Mouse (Mus musculus): ENCODE measurements around the gene Jhy.

Gene Jhy

DNA sequence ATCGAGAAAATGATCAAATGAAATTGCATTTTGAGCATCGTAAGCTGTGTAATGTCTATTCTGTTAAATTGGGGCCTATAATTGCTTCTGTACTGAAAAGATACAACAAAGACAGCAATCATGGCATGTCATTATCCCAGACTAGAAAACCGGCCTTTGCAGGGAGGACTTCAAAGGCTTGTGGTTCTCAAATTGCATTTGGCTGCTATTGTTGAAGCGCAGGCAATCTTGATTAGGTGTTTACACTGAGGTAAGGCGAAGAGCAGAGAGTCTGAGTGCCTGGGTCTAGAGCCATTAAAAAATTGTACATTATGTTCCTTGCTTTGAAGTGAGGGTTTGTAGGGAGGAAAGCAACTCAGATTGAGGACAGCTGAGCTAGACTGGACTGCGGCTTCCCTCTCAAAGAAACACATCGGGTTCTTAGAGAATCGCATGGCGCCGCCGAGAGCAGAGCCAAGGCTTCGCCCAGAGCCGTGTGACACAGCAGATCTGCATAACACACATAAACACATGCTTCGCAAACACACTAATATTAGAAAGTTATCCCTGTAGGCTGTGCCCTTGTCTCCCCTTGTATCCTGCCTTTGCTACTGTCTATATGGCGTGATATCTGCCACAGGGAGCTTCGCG is 36.5 kb downstream of the Jhy start:
- DNase-seq (ENCODE audit: low read depth, low spot score), result no peak

DNA sequence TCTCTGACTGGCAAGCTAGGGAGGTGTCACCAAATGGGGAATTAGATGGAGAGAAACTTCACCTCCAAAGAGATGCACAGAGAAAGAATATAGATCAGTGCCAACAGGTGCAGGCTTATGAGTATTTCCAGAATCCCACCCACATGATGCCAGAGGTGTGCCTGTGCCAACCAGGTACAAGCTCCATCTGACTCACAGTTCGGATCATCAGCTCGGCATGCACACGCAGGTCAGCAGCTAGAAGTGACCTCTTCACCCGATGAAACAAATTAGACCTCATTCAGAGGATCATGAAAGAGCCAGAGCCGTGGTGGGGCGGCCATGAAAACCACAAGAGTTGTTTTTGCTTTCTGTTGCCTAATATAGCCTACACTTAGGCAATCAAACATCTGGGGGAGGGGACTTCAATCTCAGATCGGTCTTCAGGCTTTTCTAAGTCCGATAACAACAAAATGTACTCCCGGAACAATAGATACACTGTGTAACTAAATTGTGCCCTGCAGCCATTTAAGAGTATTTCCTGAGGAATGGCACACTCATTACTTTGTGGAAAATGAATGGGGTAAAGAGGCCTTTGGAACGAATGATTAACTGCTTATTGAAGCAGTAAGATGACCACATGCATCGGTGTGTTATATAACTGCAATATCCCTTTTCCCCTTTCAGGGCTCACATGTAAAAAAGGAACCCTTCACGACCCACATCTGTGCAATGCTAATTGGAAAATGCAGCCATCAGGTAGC is 45.9 kb downstream of the Jhy start:
- DNase-seq (ENCODE audit: low read depth, low spot score), result no peak

DNA sequence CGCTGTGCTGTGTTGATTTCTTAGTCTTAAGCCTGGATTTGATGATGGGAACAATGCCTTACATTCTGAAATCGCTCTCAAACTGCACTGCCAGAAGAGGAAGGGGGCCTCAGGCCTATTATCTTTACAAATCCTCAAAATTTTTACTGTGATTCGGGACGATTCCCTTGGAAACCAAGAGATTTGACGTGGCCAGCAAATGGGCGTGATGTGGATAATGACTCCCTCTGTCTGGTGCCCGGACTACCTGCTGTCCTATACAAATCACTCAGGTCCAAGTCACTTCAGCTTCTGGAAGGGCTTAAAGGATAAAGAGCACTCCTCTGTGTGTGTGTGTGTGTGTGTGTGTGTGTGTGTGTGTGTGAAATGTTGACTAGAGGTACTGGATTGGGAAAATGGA is 55.0 kb downstream of the Jhy start:
- no peak for DNase-seq (ENCODE audit: low read depth, low spot score)

DNA sequence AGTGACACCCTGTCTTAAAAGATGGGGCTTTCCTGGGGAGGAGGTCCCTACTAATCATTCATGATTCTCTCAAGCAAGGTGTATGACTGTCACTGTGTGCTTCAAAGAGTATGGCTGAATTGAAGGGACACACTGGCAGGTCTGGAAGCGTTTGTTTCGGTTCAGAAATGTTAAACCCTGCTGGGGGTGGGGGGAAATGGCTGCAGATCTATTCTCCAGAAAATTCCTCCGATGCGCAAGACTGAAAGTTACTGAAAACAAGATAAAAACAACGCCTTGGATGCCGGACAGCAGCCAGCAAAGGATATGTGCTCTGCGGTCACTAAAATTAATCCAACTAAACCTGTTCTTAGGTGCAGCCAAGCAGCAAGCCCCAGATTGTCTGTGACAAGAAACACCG is 55.5 kb downstream of the Jhy start:
- no peak for DNase-seq (ENCODE audit: low read depth, low spot score)

DNA sequence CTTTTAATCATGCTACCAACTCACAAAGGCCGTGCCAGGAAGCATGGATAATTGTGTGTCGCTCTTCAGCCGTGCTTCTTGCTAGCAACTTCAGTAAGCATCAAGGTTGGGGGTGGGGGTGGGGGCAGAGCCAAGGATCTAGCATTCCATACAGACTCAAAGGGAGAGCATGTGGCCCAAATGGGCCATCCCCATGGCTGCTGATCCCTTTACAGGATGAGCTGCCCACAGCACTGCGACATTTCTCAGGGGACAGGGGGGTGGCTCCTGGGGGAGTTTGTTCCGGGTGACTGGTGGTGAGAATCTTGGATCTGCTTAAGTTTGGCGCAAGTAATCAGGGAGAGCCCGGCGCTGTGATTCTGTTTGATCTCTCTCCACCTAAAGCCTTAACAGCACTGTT is 56.5 kb downstream of the Jhy start:
- no peak for DNase-seq (ENCODE audit: low read depth, low spot score)

DNA sequence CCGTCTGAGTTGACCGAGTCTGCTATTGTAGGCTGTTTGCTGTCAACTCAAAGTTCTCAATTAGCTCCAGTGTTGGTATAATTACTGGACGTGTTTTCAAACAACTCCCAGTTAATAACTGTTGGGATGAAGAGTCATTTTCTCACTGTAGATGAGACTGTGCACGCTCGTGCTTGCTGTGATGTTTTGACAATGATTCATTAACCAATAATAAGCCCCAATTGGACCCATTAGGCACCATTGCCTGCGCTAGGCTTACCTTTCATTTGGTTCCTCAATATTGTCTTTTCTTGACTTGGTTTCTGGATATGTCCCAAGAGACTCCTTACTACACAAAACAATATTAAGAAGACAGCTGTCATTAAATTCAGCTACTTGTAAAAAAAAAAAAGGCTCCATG is 71.5 kb downstream of the Jhy start:
- DNase-seq (ENCODE audit: low read depth, low spot score), result no peak

DNA sequence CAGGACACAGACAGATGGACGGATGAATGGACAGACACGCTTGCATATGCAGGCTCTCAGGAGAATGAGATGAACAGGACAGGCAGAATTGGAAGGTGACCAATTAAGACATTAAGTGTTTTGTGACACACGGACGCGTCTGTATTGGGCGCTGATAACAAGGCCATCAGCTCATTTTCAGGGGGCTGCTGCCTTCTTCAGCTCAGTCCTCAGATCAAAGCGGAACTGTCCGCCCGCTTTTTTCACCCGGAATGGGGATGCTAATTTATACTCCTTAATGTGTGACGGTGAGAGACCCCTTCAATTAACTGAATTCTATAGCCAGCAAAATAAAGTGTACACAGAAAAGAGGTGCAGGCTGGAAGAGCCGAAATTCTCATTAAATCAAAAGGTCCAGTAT is 74.5 kb downstream of the Jhy start:
- DNase-seq (ENCODE audit: low read depth, low spot score), result no peak

DNA sequence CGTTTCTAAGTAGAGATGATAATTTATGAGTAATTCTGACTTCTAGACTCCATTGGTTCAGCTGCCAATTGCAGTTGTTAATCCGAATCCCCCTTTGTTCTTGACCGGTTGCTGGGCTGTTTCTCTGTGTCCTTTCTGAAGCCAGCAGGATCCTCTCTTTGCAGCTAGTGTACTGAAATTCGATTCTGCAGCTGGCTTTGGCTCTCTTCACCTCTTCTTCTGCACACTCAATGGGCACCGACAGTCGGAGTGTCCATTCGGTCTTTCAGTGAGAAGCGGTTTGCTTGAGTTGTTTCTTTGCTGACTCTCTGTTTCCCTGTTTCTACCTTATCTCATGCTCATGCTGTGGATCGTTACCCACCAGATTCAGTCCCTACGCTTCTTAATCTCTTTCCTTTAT is 78.2 kb downstream of the Jhy start:
- DNase-seq (ENCODE audit: low read depth, low spot score), result no peak

DNA sequence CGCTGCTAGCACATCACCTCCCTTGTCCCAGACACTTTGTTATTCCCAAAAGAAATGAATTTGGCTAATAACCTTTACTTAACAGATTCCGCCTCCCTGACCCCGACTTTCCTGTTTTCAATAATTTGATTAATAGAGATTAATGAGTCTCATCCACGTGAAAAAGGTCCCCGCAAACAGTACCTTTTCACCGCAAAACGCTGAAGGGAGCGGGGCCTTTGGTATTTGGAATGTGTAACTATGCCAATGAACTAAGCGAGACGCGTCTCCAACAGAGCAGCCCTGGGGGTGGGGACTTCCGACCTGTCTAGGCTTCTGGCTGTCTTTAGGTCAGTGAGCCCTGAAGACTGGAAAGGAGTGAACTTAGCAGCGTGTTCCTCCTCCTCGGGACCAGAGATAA is 84.9 kb downstream of the Jhy start:
- no peak for DNase-seq (ENCODE audit: low read depth, low spot score)

DNA sequence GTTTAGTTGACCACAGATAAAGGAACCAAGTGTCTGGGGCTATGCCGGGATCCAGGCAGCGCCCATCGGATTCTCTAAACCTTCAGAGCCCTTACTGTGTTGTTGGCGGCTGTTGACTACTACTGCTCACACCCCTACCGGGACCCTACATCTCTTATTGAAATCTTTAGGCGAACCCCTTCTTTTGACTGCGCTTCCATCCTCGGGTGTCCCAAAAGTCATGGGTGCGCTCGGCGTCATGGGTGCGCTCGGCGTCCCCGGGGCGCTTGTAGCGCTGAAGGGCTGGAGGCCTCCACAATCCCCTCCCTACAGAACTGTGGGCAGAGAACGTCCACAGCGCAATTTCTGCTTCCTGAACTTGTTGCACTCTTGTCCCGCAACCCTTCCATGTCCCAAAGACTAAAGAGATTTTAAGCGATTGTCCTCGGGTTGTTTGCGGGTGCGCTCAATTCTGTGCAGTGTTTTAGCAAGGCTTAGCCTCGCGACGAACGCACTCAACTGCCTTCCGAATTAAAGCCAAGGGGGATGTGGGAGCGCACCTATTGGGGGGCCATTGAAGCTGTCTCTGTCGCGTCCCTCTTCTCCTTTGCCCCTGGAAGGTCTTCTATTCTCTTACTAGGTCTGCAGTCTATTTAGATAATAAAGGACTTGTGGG is 85.5 kb downstream of the Jhy start:
- no peak for DNase-seq (ENCODE audit: low read depth, low spot score)

DNA sequence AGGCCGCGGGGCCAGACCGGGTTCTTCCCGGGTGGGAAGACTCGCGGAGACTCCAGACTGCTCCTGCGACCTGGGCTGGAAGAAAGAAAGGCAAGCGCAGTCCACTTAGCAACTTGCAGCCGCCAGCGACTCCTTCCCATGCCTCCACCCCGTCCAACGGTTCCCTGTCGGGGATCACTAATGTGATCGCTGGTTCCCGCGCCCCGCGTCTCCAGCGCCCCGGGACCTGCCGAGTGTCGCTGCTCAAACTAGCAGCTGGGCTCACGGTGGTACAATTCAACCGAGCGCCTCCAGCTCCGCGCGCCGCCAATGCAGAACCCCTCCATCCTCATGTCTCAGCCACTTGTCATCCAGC is 86.1 kb downstream of the Jhy start:
- no peak for DNase-seq (ENCODE audit: low read depth, low spot score)

DNA sequence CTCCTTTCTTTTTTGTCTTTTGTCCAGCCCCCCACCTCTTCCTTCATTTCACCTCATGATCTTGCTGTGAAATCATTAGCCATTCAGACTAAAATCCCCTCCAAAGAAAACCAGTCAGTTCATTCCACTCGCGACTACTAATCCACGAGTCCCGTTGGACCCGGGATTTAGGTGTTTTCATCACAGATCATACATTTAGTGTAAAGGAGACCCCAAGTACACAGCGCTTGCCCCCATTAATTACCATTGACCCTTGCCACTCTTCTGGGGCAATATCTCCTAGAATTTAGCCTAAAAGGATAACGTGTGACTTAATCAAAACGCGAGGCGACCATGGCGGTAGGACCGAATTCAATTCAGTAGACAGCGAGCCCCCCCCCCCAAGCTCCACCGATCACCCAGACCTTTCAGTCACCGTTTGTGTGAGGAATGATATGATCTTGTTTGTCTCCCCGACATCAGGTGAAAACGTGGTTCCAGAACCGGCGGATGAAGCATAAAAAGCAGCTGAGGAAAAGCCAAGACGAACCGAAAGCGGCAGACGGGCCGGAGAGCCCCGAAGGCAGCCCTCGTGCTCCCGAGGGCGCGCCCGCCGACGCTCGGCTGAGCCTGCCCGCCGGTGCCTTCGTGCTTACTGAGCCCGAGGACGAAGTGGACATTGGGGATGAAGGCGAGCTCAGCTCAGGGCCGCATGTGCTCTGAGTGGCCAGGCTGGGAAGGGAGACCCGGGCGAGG is 86.6 kb downstream of the Jhy start:
- no peak for DNase-seq (ENCODE audit: low read depth, low spot score)

DNA sequence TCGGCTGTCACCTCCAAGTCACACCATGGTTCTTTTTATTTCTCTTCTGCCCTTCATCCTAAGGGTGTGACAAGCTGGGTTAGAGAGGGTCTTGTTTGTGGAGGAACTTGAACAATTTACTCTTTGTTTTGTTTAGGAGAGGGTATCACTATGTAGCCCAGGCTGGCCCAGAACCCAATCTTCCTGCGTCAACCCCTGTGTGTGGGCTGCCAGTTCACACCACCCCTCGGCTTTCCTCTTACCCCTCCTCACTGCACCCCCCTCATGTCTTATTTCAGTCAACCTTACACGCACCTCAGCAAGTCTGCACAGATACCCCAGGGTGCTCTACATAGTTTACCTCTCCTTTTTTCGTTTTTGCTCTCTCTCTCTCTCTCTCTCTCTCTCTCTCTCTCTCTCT is 87.2 kb downstream of the Jhy start:
- no peak for DNase-seq (ENCODE audit: low read depth, low spot score)

DNA sequence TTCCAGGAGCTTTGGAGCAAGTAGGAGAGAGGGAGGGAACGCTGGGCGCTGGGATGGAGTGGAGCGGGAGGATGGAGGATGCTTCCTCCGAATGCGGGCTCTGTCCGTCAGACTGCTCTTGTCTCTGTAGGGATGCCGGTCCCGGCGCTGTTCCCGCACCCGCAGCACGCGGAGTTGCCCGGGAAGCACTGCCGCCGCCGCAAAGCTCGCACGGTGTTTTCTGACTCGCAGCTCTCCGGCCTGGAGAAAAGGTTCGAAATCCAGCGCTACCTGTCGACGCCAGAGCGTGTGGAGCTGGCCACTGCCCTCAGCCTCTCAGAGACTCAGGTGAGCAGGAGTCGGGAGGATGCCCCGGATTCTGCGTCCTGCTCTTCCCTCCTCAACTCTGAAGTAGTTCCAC is 87.8 kb downstream of the Jhy start:
- DNase-seq (ENCODE audit: low read depth, low spot score), result no peak

DNA sequence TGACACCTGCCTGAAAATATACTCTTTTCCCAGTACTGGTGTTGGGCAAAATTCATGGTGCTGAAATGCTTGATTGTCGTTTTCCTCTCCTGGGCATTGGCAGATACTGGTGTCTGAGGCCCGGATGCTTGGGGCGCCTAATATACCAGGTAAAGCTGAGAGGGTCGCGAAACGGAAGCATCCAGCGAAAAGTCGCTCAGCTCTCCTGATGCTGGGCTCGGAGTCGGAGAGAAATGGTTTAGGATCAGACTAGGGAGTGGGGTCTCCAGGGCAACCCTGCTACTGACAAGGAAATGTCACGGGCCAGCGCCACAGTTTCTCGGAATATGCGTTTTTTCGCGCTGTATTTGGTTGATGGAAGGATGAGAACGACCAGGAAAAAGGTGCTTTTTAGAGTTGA is 88.5 kb downstream of the Jhy start:
- DNase-seq (ENCODE audit: low read depth, low spot score), result no peak

DNA sequence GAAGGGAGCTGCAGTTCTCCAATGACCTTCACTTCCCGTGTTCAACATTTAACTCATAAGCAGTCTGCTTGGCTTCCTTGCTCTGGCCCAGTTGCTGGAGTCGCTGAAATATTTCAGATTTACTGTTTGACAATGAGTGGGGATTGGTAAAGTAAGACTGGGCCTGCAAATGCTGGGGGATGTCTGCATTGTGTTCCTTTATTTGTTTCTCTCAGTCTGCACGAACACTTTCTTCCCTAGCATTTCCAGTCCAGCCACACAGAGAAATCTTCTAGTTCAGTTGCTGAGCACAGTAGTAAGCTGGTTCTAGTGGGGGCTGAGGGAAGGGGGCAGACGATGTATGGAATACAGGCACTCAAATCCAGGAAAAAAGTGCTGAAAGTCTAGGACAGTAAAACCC is 89.0 kb downstream of the Jhy start:
- no peak for DNase-seq (ENCODE audit: low read depth, low spot score)

DNA sequence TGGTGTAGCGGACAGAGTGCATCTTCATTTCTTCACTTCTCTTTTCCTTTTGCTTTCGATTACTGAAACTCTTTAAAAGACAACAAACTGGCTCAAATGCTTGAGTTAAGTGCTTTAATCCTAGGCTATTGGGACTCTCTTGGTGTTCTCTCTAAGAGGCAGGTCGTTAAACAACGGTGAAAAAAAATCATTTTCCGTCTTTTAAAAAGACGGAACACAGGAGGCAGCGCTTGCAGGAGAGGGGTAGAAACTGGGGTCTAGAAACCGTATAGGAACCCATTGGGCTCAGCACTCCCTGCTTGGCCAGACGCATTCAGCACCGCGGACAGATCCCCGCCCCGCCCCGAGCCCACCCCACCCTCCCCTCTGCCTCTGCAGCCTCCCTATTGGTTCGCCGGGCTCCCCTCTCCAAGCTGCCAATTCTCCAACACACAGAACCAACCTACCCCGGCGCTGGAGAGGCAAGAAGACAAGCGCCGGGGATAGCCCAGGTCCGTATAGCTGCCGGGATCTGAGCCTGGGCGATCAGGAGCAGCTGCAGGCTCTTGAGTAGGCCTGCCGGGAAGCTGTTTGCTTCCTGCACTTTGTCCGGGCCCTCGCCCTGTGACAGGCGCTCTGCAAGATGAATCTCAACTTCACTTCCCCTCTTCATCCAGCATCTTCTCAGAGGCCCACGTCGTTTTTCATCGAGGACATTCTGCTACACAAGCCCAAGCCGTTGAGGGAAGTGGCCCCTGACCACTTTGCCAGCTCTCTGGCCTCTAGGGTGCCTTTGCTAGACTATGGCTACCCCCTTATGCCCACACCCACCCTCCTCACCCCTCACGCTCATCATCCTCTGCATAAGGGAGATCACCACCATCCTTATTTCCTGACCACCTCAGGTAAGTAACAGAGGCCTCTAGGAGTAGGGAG is 90.1 kb downstream of the Jhy start, which contains the start of gene Bsx:
Gene Bsx (plus strand): TSS at position 572 of the 915 bp plus-strand sequence.
- no peak for DNase-seq (ENCODE audit: low read depth, low spot score)

DNA sequence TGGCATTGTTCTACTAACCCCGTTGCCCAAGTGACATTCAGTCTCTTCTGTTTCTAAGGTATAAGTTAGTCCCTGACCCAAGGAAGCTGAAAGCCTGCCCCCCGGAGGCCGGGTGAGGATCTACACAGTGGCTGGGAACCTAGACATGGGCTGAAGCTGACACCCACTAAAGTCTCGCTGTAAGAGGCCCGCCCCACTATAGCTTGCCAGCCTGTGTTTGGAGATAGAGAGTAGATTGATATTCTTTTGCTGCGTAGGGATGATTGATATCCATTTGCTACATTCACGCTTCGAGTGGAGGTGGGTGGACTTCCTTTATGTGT is 91.8 kb downstream of the Jhy start:
- DNase-seq (ENCODE audit: low read depth, low spot score), result no peak

DNA sequence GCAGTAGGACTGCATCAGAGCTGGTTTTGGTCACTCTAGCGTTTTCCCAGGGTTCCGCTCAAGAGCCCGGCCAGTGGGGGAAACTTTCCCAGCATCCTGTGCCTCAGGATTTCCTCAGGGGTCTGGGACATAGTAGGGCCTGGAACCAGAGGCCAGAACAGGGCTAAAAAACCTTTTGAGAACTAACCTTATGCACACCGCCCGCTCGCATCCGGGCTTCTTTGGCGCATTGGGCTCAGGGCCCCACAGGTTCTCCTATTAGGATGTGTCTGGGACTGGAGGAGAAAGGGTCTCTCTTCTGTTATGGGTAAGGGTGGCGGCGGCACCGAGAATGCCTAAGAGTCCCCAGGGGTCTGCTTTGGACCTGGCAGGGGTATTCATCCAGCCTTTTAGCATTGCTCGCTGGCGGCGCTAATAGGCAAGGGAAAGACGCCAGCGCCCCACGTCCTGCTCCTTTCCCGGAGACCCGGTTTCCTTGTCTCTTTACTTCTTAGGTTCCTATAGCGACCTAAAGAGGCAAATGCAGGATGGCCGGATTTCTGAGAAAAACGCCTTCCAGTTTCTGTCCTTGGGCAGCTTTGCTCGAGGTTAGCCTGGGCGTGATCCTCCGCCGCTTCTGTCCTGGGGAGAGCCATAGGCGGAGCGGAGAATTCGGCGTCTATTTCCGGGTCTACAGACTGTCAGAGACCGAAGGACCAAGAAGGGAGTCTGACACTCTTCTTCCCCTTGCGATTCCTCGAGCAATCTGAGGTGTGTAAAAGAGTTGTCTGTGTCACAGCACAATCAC is 92.4 kb downstream of the Jhy start:
- no peak for DNase-seq (ENCODE audit: low read depth, low spot score)

DNA sequence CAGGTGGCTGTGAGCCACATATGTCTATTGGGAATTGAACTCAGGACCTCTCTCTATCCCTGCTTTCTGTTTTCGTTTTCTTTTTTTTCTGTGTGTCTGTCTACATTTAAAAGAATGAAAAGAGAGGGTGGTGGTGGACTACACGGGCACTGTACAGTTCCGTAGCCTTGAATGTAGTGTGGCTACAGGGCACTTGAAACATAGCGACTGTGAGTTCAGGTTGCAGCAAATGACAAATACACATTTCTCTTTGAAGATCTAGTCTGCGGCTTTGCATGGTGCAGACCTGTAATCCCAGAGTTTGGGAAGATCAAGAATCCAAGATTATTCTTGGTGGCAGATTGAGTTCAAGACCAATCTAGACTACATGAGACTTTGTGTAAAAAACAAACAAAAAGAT is 93.6 kb downstream of the Jhy start:
- DNase-seq (ENCODE audit: low read depth, low spot score), result no peak

DNA sequence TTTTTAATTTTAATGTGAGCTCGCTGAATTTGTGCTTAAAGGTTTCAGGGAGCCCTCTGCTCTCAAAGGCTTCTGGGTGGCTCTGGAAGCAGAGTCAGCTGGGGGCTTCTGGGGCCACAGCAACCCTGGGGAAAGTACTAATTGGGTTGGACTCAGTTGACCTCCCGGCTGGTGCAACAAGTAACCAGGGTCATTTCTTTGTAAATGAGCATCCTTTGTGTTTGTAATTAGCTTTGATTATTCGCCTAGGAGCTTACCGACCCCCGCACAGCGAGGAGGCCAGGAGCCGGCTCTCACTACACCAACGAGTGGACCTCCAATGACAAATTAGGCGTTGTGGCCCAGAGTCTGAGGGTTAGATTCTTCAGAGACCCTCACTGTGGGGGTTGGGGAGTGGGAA is 104.7 kb downstream of the Jhy start:
- DNase-seq (ENCODE audit: low read depth, low spot score), result no peak

All from brain, embryonic 18.5 days (tissue).